Mouse (Mus musculus): ENCODE data around the gene 2900011O08Rik.
A peak's percentile ranks its signal among the peaks of the same experiment; 100 is the strongest.
"Not testable (repeated sequence)": the region's sequence is repeated elsewhere in the genome, so short reads cannot be mapped to it uniquely, and the experiment has no call there.

The 2900011O08Rik gene

DNA sequence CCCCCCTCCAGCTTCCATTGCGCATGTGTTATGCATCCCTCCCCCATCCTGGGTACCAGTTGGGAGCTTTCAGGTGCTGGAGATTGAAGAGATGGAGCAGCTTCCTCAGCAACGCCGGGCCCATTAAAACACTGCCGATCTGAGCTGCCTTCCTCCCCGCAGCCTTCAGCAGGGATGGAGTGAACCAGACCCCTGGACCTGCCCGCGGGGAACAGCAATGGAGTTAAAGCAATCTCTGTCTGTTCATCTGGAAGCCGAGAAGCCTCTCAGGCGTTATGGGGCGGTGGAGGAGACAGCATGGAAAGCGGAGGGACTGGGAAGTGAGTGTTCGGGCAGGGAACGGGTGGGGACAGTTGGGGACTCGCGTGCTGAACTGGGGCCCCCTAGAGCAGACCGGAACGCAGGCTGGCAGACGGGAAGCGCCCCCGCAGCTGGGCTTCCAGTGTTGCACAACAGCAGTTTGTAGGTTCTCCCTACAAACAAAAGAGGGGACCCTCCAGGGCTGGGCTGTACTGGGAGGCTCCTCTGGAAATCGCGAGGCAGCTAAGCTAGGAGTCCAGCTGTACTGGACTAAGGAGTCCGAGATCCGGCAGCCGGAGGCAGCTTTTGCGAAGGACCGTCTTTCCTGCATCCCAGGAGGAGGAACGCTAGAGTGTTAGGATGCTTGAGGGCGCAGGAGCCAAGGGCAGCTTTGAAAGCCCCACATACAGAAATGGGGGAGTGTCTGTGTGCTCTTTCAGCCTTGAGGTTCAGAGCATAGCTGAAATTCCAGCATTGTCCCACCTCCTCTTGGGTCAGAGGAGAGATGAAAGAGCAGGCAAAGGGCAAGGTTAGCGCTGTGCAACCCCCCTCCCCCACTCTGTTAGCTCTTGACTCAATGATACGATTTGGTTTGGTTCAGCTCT lies at the start of gene 2900011O08Rik, which contains the start of gene Ifitm7:
Gene 2900011O08Rik, plus strand, starts transcription at position 31 of the 905 bp plus-strand sequence.
Gene Ifitm7, minus strand, starts transcription at position 315 of the 905 bp plus-strand sequence.
- DNase-seq (ENCODE audit: extremely low spot score, low read depth, low spot score): no peak

DNA sequence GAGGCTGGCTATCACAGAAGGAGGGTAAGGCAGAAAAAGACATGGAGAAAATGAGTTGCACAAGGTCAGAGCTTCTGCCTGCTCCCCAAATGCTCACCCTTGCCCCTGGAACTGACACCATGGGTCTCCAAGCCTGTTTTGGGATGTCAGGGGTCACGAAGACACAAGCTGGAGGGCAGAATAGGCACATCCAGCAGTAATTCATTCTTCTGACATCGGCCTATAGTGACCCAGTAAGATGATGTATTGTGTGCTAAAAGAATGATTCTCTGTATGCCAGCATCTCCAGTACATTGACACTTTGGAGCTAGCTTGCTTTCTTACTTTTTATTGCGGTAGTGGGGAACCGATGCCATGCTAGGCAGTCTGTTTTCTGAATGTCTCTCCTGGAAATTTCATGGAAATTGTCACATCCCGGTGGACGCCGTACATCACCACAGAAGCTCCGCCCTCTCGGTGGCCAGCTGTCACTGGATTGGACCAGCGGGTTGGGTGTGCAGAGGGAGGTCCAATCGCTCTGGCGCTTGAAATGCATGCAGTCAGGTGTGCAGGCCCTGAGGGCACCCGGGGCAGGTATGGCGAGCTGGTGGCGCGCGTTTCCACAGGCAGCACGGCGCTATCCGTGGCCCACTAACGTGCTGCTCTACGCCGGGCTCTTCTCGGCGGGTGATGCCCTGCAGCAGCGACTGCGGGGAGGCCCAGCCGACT lies 46.1 kb upstream of the 2900011O08Rik start:
- peak; percentile 20 for DNase-seq (ENCODE audit: extremely low spot score, low read depth, low spot score)

- no peak for DNase-seq (ENCODE audit: extremely low spot score, low read depth, low spot score)
These were observed 45.5 kb upstream of the 2900011O08Rik start for GRCm38 (mm10) chr16:13940847-13941395.

- no peak for DNase-seq (ENCODE audit: extremely low spot score, low read depth, low spot score)
These were observed 42.2 kb upstream of the 2900011O08Rik start for GRCm38 (mm10) chr16:13944178-13944577.

GRCm38 (mm10) chr16:13944752-13945151 lies 41.7 kb upstream of the 2900011O08Rik start:
- no peak for DNase-seq (ENCODE audit: extremely low spot score, low read depth, low spot score)

GRCm38 (mm10) chr16:13945153-13945552 lies 41.3 kb upstream of the 2900011O08Rik start:
- no peak for DNase-seq (ENCODE audit: extremely low spot score, low read depth, low spot score)

DNA sequence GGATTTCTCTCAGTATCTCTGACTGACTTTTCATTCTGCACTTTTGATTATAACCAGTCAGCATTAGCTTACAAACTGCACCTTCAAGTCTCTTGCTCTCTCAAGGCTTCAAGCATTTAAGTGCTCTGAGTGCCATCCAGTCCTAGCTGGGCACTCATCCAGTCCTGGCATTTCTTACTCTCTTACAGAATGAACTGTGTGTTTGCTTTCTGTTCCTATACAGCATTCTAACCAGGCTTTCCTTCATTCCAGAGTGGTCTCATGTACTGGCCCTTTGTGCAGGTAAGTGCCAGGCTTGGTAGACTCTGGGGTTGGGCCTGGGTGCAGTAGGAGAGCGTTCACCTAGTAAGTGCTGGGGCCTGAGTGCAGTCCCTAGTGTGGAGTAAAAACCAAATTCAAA lies 40.1 kb upstream of the 2900011O08Rik start:
- DNase-seq (ENCODE audit: extremely low spot score, low read depth, low spot score): no peak

GRCm38 (mm10) chr16:13951245-13951644 lies 35.2 kb upstream of the 2900011O08Rik start:
- DNase-seq (ENCODE audit: extremely low spot score, low read depth, low spot score): no peak

DNA sequence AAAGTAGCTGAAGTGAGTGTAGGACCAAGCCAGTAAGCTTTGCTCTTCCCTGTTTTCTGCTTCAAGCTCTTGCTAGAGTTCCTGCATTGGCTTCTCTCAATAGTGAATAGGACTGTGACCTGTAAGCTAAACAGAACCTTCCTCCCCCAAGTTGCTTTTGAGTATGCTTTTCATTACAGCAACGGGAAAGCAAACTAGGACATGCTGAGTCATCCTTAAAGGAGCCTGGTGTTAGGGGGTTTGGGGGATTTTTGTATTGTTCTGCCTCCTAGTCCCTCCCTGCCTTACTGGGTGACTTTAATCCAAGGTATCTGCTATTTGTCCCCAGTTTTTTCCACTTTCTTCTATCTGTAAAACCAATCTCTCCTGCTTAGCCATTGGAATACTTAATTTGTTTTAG lies 24.4 kb upstream of the 2900011O08Rik start:
- no peak for DNase-seq (ENCODE audit: extremely low spot score, low read depth, low spot score)

- no peak for DNase-seq (ENCODE audit: extremely low spot score, low read depth, low spot score)
These were observed 17.3 kb upstream of the 2900011O08Rik start for GRCm38 (mm10) chr16:13969096-13969495.

GRCm38 (mm10) chr16:13972051-13972450 lies 14.4 kb upstream of the 2900011O08Rik start:
- no peak for DNase-seq (ENCODE audit: extremely low spot score, low read depth, low spot score)

DNA sequence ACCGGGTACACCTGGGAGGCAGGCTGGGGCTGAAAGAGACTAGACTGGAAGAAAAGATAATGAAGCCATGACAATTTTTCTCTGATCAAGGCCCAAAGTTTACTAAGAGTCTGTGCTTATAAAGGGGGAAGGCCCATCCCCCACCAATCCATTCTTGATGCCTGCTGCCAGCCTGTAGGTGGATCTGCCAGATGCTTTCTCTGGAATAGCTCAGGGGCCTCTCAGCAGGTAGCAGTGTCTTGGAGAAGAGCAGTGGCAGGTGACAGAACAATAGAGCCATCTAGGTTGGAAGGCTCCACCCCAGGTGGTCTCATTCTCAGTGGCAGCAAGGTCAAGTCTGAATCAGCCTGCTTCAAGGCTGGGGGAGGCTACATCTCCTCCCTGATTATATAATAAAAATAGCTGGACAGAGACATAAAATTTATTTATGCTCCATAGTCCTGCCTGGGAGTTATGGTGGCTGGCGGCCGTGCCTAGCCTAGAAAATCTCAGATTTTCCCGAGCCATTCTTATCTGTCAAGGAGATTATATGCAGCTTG lies 10.0 kb upstream of the 2900011O08Rik start:
- DNase-seq (ENCODE audit: extremely low spot score, low read depth, low spot score): not testable (repeated sequence)

DNA sequence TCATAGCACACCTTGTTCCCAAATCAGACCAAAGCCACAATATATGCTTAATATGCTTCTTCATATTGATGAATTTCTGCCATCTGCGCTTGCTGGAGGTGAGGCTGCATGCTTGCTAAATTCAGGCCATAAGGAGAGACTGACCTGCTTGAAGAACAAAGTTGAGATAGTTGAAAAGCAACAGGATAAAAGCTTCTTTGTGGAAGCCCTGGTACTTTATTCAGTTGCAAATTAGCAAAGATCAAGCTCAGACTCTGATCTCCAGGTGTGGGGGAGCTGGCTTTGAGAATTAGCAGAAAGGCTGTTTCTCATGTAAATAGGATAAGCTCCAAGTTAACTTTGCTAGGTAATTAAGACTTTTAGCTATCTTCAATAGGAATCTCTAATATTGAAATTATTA lies 9.4 kb upstream of the 2900011O08Rik start:
- DNase-seq (ENCODE audit: extremely low spot score, low read depth, low spot score): not testable (repeated sequence)

- DNase-seq (ENCODE audit: extremely low spot score, low read depth, low spot score): not testable (repeated sequence)
These were observed 4.7 kb upstream of the 2900011O08Rik start for GRCm38 (mm10) chr16:13981726-13982125.

DNA sequence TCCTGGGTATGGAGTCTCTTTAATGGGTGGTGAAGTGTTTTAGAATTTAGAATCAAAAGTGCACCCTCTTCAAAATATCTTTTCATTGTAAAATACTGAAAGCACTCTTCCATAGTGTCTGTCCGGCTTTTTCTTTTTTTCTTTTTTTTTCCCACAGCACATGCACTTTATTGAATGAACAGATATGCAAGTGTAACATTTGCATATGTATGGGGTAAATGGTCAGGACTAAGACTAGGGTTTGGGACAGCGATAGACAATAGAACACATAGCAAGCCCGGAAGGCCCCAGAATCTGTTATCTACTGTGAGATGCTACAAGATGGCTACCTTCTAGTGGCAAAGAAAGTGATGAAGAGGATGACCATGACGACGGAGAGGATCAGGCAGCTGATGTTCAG lies 3.2 kb upstream of the 2900011O08Rik start:
- DNase-seq (ENCODE audit: extremely low spot score, low read depth, low spot score): no peak

- DNase-seq (ENCODE audit: extremely low spot score, low read depth, low spot score): no peak
These were observed 219 bp upstream of the 2900011O08Rik start for GRCm38 (mm10) chr16:13986197-13986573.

DNA sequence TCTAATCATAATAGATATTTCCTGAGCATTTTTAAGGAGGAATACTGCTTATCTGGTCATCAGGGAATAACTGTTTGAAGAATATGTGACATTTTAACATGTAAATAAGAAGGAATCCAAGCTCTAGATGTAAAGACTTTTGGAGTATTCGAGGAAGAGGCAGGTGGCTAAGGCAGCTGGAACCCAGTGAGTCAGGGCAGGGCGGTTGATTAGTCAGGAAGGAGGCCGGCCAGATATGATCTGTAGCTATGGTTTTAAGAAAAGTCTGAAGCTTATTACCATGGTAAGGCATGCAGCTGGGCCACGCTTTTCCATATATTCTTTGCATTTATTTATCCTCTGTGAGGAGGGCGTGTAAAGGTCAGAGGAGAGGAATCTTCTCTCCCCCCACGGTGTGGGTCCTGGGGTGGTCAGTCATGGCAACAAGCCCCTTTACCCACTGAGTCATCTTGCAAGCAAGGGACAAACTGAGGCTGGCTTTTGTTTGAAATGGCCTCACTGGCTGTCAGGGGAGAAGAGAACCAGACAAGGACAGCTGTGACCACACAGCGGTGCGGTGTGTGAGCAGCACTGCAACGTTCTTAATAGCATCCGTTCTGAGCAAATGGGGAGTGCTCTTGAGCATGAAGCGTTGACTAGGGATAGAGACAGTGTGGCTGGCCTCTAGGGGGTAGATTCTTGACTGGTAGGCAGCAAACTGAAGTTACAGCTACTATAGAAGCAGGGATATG lies 6.3 kb downstream of the 2900011O08Rik start:
- no peak for DNase-seq (ENCODE audit: extremely low spot score, low read depth, low spot score)

DNA sequence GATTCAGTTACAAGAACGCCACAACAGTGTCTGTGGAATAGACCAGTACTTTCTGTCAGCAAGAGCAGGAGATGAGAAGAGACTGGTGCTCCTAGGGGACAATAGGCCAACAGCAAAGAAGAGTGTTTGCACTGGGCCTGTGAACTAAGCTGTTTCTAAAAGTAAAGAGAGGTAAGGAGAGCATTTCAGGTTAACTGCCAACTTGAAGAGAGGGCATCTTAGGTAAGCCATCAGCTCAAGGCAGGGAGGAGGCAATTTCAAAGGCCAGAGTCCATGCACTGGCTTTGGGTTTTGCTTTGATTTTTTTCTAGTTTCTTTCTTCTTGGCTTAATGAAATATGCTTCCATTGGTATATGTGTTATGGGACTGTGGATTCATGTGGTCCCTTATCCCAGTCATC lies 7.7 kb downstream of the 2900011O08Rik start:
- DNase-seq (ENCODE audit: extremely low spot score, low read depth, low spot score): no peak

DNA sequence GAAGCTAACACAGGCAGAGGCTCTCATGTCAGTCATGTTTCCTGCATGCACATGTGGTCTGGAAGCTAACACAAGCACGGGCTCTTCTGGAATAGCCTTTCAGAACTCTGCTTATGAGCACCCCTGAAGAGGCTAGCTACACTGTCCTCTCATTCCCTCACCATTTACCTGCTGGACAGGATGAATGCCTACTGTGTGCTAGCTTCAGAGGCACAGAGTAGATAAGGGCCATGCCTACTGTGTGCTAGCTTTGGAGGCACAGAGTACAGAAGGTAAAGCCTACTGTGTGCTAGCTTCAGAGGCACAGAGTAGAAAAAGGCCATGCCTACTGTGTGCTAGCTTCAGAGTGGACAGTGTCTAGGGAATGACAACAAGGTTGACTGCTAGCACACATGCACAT lies 8.1 kb downstream of the 2900011O08Rik start:
- DNase-seq (ENCODE audit: extremely low spot score, low read depth, low spot score): no peak

GRCm38 (mm10) chr16:14003386-14004130 lies 17.2 kb downstream of the 2900011O08Rik start:
- no peak for DNase-seq (ENCODE audit: extremely low spot score, low read depth, low spot score)

All from hindlimb bud, embryonic 11.5 days (tissue).